Mouse (Mus musculus) heart, embryonic 15.5 days (tissue): ENCODE measurements around the gene Vmn1r3. TPM values are rescaled to one million over a fixed set of nuclear protein-coding genes. Genes with fewer than 3 reads are reported as not detected.
"Not testable (repeated sequence)": the region's sequence is repeated elsewhere in the genome, so short reads cannot be mapped to it uniquely, and the experiment has no call there.

Experiments
- ATAC-seq: fragments of 200-750 bp; cut with Nextera tagmentation; replicated peaks from 2 replicates; pipeline ENCODE4 v1.8.0; 2017; ENCODE audit warnings: low read depth, moderate TSS enrichment; ENCODE audit not compliant: insufficient number of reproducible peaks, insufficient read depth, low FRiP score
- H3K27ac ChIP-seq: fragments of 300-500 bp; sonication (generic); 2 replicates; pipeline ENCODE4 v1.5.1; 2015; ENCODE audit warnings: mild to moderate bottlenecking, inconsistent platforms
- H3K27me3 ChIP-seq: fragments of 300-500 bp; sonication (generic); 2 replicates; pipeline ENCODE4 v1.6.1; 2015; ENCODE audit warnings: inconsistent platforms
- H3K36me3 ChIP-seq: fragments of 300-500 bp; sonication (generic); 2 replicates; pipeline ENCODE4 v1.6.1; 2015; ENCODE audit warnings: mild to moderate bottlenecking, inconsistent platforms
- H3K4me1 ChIP-seq: fragments of 300-500 bp; sonication (generic); replicated peaks from 2 replicates; pipeline ENCODE4 v1.6.1; 2015; ENCODE audit warnings: inconsistent platforms
- H3K4me2 ChIP-seq: fragments of 300-500 bp; sonication (generic); 2 replicates; pipeline ENCODE4 v1.6.1; 2015; ENCODE audit warnings: inconsistent platforms, mild to moderate bottlenecking, moderate library complexity
- H3K4me3 ChIP-seq: fragments of 300-500 bp; sonication (generic); 2 replicates; pipeline ENCODE4 v1.5.1; 2015; ENCODE audit warnings: mild to moderate bottlenecking, inconsistent platforms
- H3K9ac ChIP-seq: fragments of 300-500 bp; sonication (generic); 2 replicates; pipeline ENCODE4 v1.6.1; 2015; ENCODE audit warnings: mild to moderate bottlenecking, inconsistent platforms
- H3K9me3 ChIP-seq: fragments of 300-500 bp; sonication (generic); replicated peaks from 2 replicates; pipeline ENCODE4 v1.6.1; 2016; ENCODE audit warnings: inconsistent platforms
- whole genome bisulfite sequencing: fragments of 180-500 bp; shearing (Covaris S2); methylation state at CpG from one replicate; pipeline ENCODE4 v1.1.7; 2015; ENCODE audit warnings: mixed read lengths; 5-methylcytosine and 5-hydroxymethylcytosine counted together
- polyA plus RNA-seq: library from polyadenylated mRNA; unstranded; fragments of >200 nt; fragmentation: Nextera tagmentation; extraction: Ambion mirVana; gene quantifications from 2 replicates; pipeline ENCODE4 v1.2.1, GENCODE M21; 2015

Gene Vmn1r3
- polyA plus RNA-seq, 1 experiment from 2014 or later: not detected

- H3K36me3 ChIP-seq, H3K9ac ChIP-seq, H3K27ac ChIP-seq, H3K4me1 ChIP-seq, H3K4me3 ChIP-seq, H3K4me2 ChIP-seq, ATAC-seq, H3K27me3 ChIP-seq, H3K9me3 ChIP-seq: not testable (repeated sequence)
- 57% methylated on average over 4 of the region's 4 CpGs for WGBS
These were observed 28.2 kb upstream of the Vmn1r3 start for GRCm38 (mm10) chr4:3213349-3213748.

- not testable (repeated sequence) for H3K27ac ChIP-seq, ATAC-seq, H3K4me1 ChIP-seq, H3K27me3 ChIP-seq, H3K4me2 ChIP-seq, H3K9ac ChIP-seq, H3K9me3 ChIP-seq, H3K36me3 ChIP-seq, H3K4me3 ChIP-seq
- 31% methylated on average over 1 of the region's 1 CpGs for WGBS
These were observed 24.6 kb upstream of the Vmn1r3 start for GRCm38 (mm10) chr4:3209643-3210217.

- not testable (repeated sequence) for H3K4me1 ChIP-seq, H3K4me2 ChIP-seq, ATAC-seq, H3K36me3 ChIP-seq, H3K27ac ChIP-seq, H3K27me3 ChIP-seq, H3K4me3 ChIP-seq, H3K9ac ChIP-seq, H3K9me3 ChIP-seq
- WGBS: 83% methylated on average over 10 of the region's 10 CpGs
These were observed 8.2 kb downstream of the Vmn1r3 start for GRCm38 (mm10) chr4:3176746-3177490.

- not testable (repeated sequence) for H3K27me3 ChIP-seq, H3K9ac ChIP-seq, H3K4me1 ChIP-seq, H3K4me2 ChIP-seq, H3K9me3 ChIP-seq, ATAC-seq, H3K27ac ChIP-seq, H3K36me3 ChIP-seq, H3K4me3 ChIP-seq
- 88% methylated on average over 6 of the region's 6 CpGs for WGBS
These were observed 9.0 kb downstream of the Vmn1r3 start for GRCm38 (mm10) chr4:3176195-3176594.

- H3K4me2 ChIP-seq, ATAC-seq, H3K36me3 ChIP-seq, H3K9ac ChIP-seq, H3K27me3 ChIP-seq, H3K4me3 ChIP-seq, H3K4me1 ChIP-seq, H3K9me3 ChIP-seq, H3K27ac ChIP-seq: not testable (repeated sequence)
- WGBS: 83% methylated on average over 7 of the region's 8 CpGs
These were observed 9.4 kb downstream of the Vmn1r3 start for GRCm38 (mm10) chr4:3175756-3176155.

GRCm38 (mm10) chr4:3174586-3174985, 10.6 kb downstream of the Vmn1r3 start:
- WGBS: 71% methylated on average over 4 of the region's 4 CpGs
- H3K9me3 ChIP-seq: not testable (repeated sequence)

GRCm38 (mm10) chr4:3167020-3167419, 18.1 kb downstream of the Vmn1r3 start, which contains the start of gene Vmn1r2:
Gene Vmn1r2 (plus strand): TSS chr4:3167320.
- H3K4me1 ChIP-seq, H3K9ac ChIP-seq, ATAC-seq, H3K27me3 ChIP-seq, H3K4me3 ChIP-seq, H3K36me3 ChIP-seq, H3K27ac ChIP-seq, H3K9me3 ChIP-seq, H3K4me2 ChIP-seq: not testable (repeated sequence)
- no CpG with 5 or more reads among the region's 1 CpGs for WGBS

More at GRCm38 (mm10) chr4:3174586-3174985, 10.6 kb downstream of the Vmn1r3 start:
- not testable (repeated sequence) for H3K27ac ChIP-seq, H3K4me3 ChIP-seq, H3K9ac ChIP-seq, ATAC-seq, H3K27me3 ChIP-seq, H3K36me3 ChIP-seq, H3K4me1 ChIP-seq, H3K4me2 ChIP-seq

- H3K4me2 ChIP-seq: no peak overlapping the region
- no peak overlapping the region for H3K9ac ChIP-seq
- H3K36me3 ChIP-seq: no peaks in the 10 kb centered on the region
- H3K4me3 ChIP-seq: no peak overlapping the region
- no peak for ATAC-seq
- H3K27me3 ChIP-seq: no peaks in the 10 kb centered on the region
- H3K9me3 ChIP-seq: no peaks in the 10 kb centered on the region; the same call in 1 of the 2 replicates
- 80% methylated on average over 4 of the region's 4 CpGs for WGBS
- H3K27ac ChIP-seq: no peak overlapping the region
- H3K4me1 ChIP-seq: no peaks in the 10 kb centered on the region
These were observed 20.1 kb downstream of the Vmn1r3 start for GRCm38 (mm10) chr4:3165046-3165445.

- not testable (repeated sequence) for H3K9ac ChIP-seq, H3K4me2 ChIP-seq, H3K36me3 ChIP-seq, H3K9me3 ChIP-seq, ATAC-seq, H3K27ac ChIP-seq, H3K27me3 ChIP-seq, H3K4me3 ChIP-seq, H3K4me1 ChIP-seq
These were observed 20.7 kb downstream of the Vmn1r3 start for GRCm38 (mm10) chr4:3164429-3164828.

- not testable (repeated sequence) for H3K9ac ChIP-seq, H3K4me3 ChIP-seq, ATAC-seq, H3K4me1 ChIP-seq, H3K36me3 ChIP-seq, H3K27me3 ChIP-seq, H3K4me2 ChIP-seq, H3K27ac ChIP-seq, H3K9me3 ChIP-seq
- WGBS: 59% methylated on average over 2 of the region's 2 CpGs
These were observed 31.8 kb downstream of the Vmn1r3 start for GRCm38 (mm10) chr4:3153320-3153719.

GRCm38 (mm10) chr4:3147926-3148325, 37.2 kb downstream of the Vmn1r3 start:
- H3K9ac ChIP-seq, H3K27ac ChIP-seq, H3K36me3 ChIP-seq, H3K9me3 ChIP-seq, H3K27me3 ChIP-seq, H3K4me2 ChIP-seq, H3K4me1 ChIP-seq, H3K4me3 ChIP-seq, ATAC-seq: not testable (repeated sequence)
- 25% methylated on average over 1 of the region's 3 CpGs for WGBS
